Mouse (Mus musculus) stomach, postnatal 0 days (tissue): ENCODE measurements around the gene Fam189a1.

Experiments
- CTCF ChIP-seq: IDR thresholded peaks from 2 replicates; pipeline ENCODE4 v1.5.1; 2016; ENCODE audit warnings: antibody characterized with exemption, low read depth, mild to moderate bottlenecking, moderate library complexity
- EP300 ChIP-seq: optimal IDR thresholded peaks from 2 replicates; pipeline ENCODE3; 2016; ENCODE audit warnings: antibody characterized with exemption

- TF ChIP-seq CTCF (no peak), EP300 (no peak)
Observed at GRCm38 (mm10) chr7:65104207-65105096, 51.9 kb downstream of the Fam189a1 start.
